Mouse (Mus musculus) myocyte (in vitro differentiated cells): ENCODE results near the gene Tubb5. TPM values are rescaled to one million over a fixed set of nuclear protein-coding genes. Genes with fewer than 3 reads are reported as not detected.

Source experiments
- H3K27me3 ChIP-seq: one replicate; pipeline ENCODE4 v1.6.1; 2011; ENCODE audit not compliant: control insufficient read depth, insufficient read depth, insufficient read length
- H3K36me3 ChIP-seq: one replicate; pipeline ENCODE4 v1.6.1; 2011; ENCODE audit not compliant: control insufficient read depth, insufficient read depth
- H3K4me2 ChIP-seq: one replicate; pipeline ENCODE4 v1.6.1; 2011; ENCODE audit warnings: low read depth, control low read depth
- H3K4me3 ChIP-seq: one replicate; pipeline ENCODE4 v1.5.1; 2011; ENCODE audit warnings: mild to moderate bottlenecking, control low read depth, moderate library complexity
- H3K79me2 ChIP-seq: one replicate; pipeline ENCODE4 v1.6.1; 2011; ENCODE audit not compliant: control insufficient read depth, insufficient read depth
- H3ac ChIP-seq: one replicate; pipeline ENCODE4 v1.6.1; 2011; ENCODE audit not compliant: control insufficient read depth, insufficient read length
- CEBPB ChIP-seq: IDR thresholded peaks from 2 replicates; pipeline ENCODE4 v1.6.1; 2011; ENCODE audit warnings: mild to moderate bottlenecking, moderate library complexity; ENCODE audit not compliant: poor library complexity, insufficient read depth, severe bottlenecking
- E2F4 ChIP-seq: IDR thresholded peaks from one replicate; pipeline ENCODE4 v1.6.1; 2011; ENCODE audit warnings: mild to moderate bottlenecking, control low read depth, moderate library complexity; ENCODE audit not compliant: insufficient read depth
- MAX ChIP-seq: IDR thresholded peaks from one replicate; pipeline ENCODE4 v1.6.1; 2011; ENCODE audit warnings: low read depth, mild to moderate bottlenecking, control low read depth
- MYOD1 ChIP-seq, 3 experiments: IDR thresholded peaks; one replicate each; pipeline ENCODE4 v1.6.1; 2011; ENCODE audit warnings: control low read depth in 2 of 3, low read depth in 2 of 3, mild to moderate bottlenecking in 2 of 3, moderate library complexity in 1 of 3; ENCODE audit not compliant: insufficient read length in 2 of 3, control insufficient read depth in 1 of 3
- MYOG ChIP-seq, 3 experiments: IDR thresholded peaks; one replicate each; pipeline ENCODE4 v1.6.1; 2011; ENCODE audit warnings: control low read depth in 2 of 3, low read depth in 2 of 3, mild to moderate bottlenecking in 2 of 3; ENCODE audit not compliant: insufficient read length in 2 of 3, control insufficient read depth in 1 of 3, insufficient read depth in 1 of 3
- POLR2A ChIP-seq: IDR thresholded peaks from one replicate; pipeline ENCODE4 v1.6.1; 2011; ENCODE audit warnings: low read depth, mild to moderate bottlenecking, control low read depth, moderate library complexity; ENCODE audit not compliant: insufficient read length
- POLR2AphosphoS2 ChIP-seq: IDR thresholded peaks from one replicate; pipeline ENCODE4 v1.6.1; 2011; ENCODE audit warnings: low read depth, control low read depth; ENCODE audit not compliant: insufficient read length
- REST ChIP-seq: IDR thresholded peaks from one replicate; pipeline ENCODE4 v1.6.1; 2011; ENCODE audit warnings: mild to moderate bottlenecking, control low read depth, moderate library complexity; ENCODE audit not compliant: insufficient read depth, insufficient read length
- SRF ChIP-seq: IDR thresholded peaks from one replicate; pipeline ENCODE4 v1.6.1; 2011; ENCODE audit warnings: low read depth; ENCODE audit not compliant: control insufficient read depth, insufficient read length
- TCF12 ChIP-seq: IDR thresholded peaks from one replicate; pipeline ENCODE4 v1.6.1; 2011; ENCODE audit warnings: mild to moderate bottlenecking, control low read depth; ENCODE audit not compliant: poor library complexity, insufficient read depth, severe bottlenecking
- TCF3 ChIP-seq: IDR thresholded peaks from one replicate; pipeline ENCODE4 v1.6.1; 2011; ENCODE audit warnings: low read depth, control low read depth; ENCODE audit not compliant: insufficient read length
- USF1 ChIP-seq: IDR thresholded peaks from one replicate; pipeline ENCODE4 v1.6.1; 2011; ENCODE audit warnings: low read depth, mild to moderate bottlenecking, control low read depth, moderate library complexity
- polyA plus RNA-seq: library from polyadenylated mRNA; unstranded; fragments of >200 nt; fragmentation: generic; extraction: Trizol; gene quantifications from one replicate; pipeline ENCODE4 v1.2.1, GENCODE M21; 2012; ENCODE audit warnings: missing spikeins

The Tubb5 gene
- polyA plus RNA-seq, result 692 TPM

- peaks cover 30% of the 10 kb centered on the region for H3K36me3 ChIP-seq
- TF ChIP-seq USF1, result peak; percentile 96
- no peak for TF ChIP-seq MAX
- peak; percentile 47 for TF ChIP-seq E2F4
- TF ChIP-seq POLR2A, result peak; percentile 95
- TF ChIP-seq CEBPB, result no peak
- no peak for TF ChIP-seq MYOG (IDR thresholded peaks at IDR 0.05; ENCODE audit: control insufficient read depth in 1 of 3, insufficient read depth in 1 of 3, insufficient read length in 2 of 3, low read depth in 2 of 3)
- TF ChIP-seq POLR2AphosphoS2, result peak; percentile 97
- peak; percentile 40 for TF ChIP-seq REST
- no peak for TF ChIP-seq TCF3
- H3ac ChIP-seq, result peak within 1 kb of the TSS; percentile 32
- peak within 1 kb of the TSS; percentile 96 for H3K4me3 ChIP-seq
- H3K4me2 ChIP-seq, result peak within 1 kb of the TSS; percentile 79
- H3K27me3 ChIP-seq, result no peaks in the 10 kb centered on the region
- peaks cover 60% of the 10 kb centered on the region for H3K79me2 ChIP-seq
Observed at GRCm38 (mm10) chr17:35838122-35838544, at the start of gene Tubb5. Gene Tubb5, minus strand, starts transcription at chr17:35838306.

GRCm38 (mm10) chr17:35887725-35888124 is 49.6 kb upstream of the Tubb5 start:
- TF ChIP-seq MAX (no peak), MYOG (IDR thresholded peaks at IDR 0.05; ENCODE audit: control insufficient read depth in 1 of 3, insufficient read depth in 1 of 3, insufficient read length in 2 of 3, low read depth in 2 of 3) (no peak), TCF12 (no peak), MYOD1 (IDR thresholded peaks at IDR 0.05; ENCODE audit: control insufficient read depth in 1 of 3, insufficient read length in 2 of 3, low read depth in 2 of 3) (no peak), REST (no peak), POLR2A (no peak), CEBPB (no peak), E2F4 (no peak), SRF (no peak)
- Histone ChIP-seq H3ac (no peak overlapping the region), H3K4me3 (no peak overlapping the region), H3K4me2 (no peak overlapping the region), H3K36me3 (peaks cover 36% of the 10 kb centered on the region), H3K79me2 (no peaks in the 10 kb centered on the region), H3K27me3 (no peaks in the 10 kb centered on the region)

- H3K27me3 ChIP-seq, result no peaks in the 10 kb centered on the region
- TF ChIP-seq MYOG (IDR thresholded peaks at IDR 0.05; ENCODE audit: control insufficient read depth in 1 of 3, insufficient read depth in 1 of 3, insufficient read length in 2 of 3, low read depth in 2 of 3), result no peak
- TF ChIP-seq POLR2AphosphoS2, result no peak
- no peak for TF ChIP-seq SRF
- no peak for TF ChIP-seq MYOD1 (IDR thresholded peaks at IDR 0.05; ENCODE audit: control insufficient read depth in 1 of 3, insufficient read length in 2 of 3, low read depth in 2 of 3)
- no peak for TF ChIP-seq USF1
- TF ChIP-seq REST, result no peak
- H3K4me3 ChIP-seq, result no peak overlapping the region
- H3K79me2 ChIP-seq, result peaks cover 10% of the 10 kb centered on the region
- peaks cover 12% of the 10 kb centered on the region for H3K36me3 ChIP-seq
- H3K4me2 ChIP-seq, result no peak overlapping the region
- H3ac ChIP-seq, result no peak overlapping the region
Observed at GRCm38 (mm10) chr17:35883777-35884176, 45.7 kb upstream of the Tubb5 start.

- Histone ChIP-seq H3ac (no peak overlapping the region), H3K4me3 (no peak overlapping the region), H3K36me3 (peaks cover 7% of the 10 kb centered on the region), H3K4me2 (no peak overlapping the region), H3K79me2 (peaks cover 10% of the 10 kb centered on the region), H3K27me3 (no peaks in the 10 kb centered on the region)
- TF ChIP-seq MYOD1 (IDR thresholded peaks at IDR 0.05; ENCODE audit: control insufficient read depth in 1 of 3, insufficient read length in 2 of 3, low read depth in 2 of 3) (no peak), REST (no peak), TCF3 (no peak)
Observed at GRCm38 (mm10) chr17:35882924-35883323, 44.8 kb upstream of the Tubb5 start.

GRCm38 (mm10) chr17:35879245-35880057 is 41.3 kb upstream of the Tubb5 start, which contains the start of gene Dhx16:
Gene Dhx16, plus strand, starts transcription at chr17:35879819.
- TF ChIP-seq SRF (peak; percentile 38), MAX (no peak), CEBPB (no peak), POLR2AphosphoS2 (peak; percentile 88), TCF3 (peak; percentile 0), TCF12 (no peak), E2F4 (no peak), REST (no peak), MYOD1 (IDR thresholded peaks at IDR 0.05; ENCODE audit: control insufficient read depth in 1 of 3, insufficient read length in 2 of 3, low read depth in 2 of 3) (no peak), USF1 (no peak), MYOG (IDR thresholded peaks at IDR 0.05; ENCODE audit: control insufficient read depth in 1 of 3, insufficient read depth in 1 of 3, insufficient read length in 2 of 3, low read depth in 2 of 3) (peak in 2 of 3 experiments; percentile 2 to 17), POLR2A (peak; percentile 69)
- Histone ChIP-seq H3K79me2 (peaks cover 16% of the 10 kb centered on the region), H3ac (peak within 1 kb of the TSS; percentile 67), H3K36me3 (peaks cover 13% of the 10 kb centered on the region), H3K4me3 (peak within 1 kb of the TSS; percentile 44), H3K27me3 (no peaks in the 10 kb centered on the region), H3K4me2 (peak within 1 kb of the TSS; percentile 98)
